Mouse (Mus musculus) thymus, adult 2 months (tissue): ENCODE results near the gene Tmem258.

Source experiments
- CTCF ChIP-seq: fragments of 200-500 bp; IDR thresholded peaks from 2 replicates; pipeline ENCODE4 v1.5.1; 2012; ENCODE audit warnings: mild to moderate bottlenecking, control low read depth, low read length, moderate library complexity, borderline replicate concordance; ENCODE audit not compliant: control insufficient read depth, poor library complexity, insufficient read depth; ENCODE audit errors: extremely low read depth
- POLR2A ChIP-seq: fragments of 200-500 bp; IDR thresholded peaks from 2 replicates; pipeline ENCODE4 v1.6.1; 2012; ENCODE audit warnings: mild to moderate bottlenecking, low read length, control low read depth, moderate library complexity; ENCODE audit not compliant: control insufficient read depth, poor library complexity, insufficient read depth; ENCODE audit errors: extremely low read depth

GRCm38 (mm10) chr19:10204616-10205001 is 795 bp downstream of the Tmem258 start:
- TF ChIP-seq CTCF (no peak), POLR2A (no peak)
